Mouse (Mus musculus): ENCODE measurements around the gene Mmp28.

Gene Mmp28

GRCm38 (mm10) chr11:83448021-83448926, 14.6 kb downstream of the Mmp28 start:
- intact Hi-C loops (cut with DNase I), result no loop called here

GRCm38 (mm10) chr11:83447612-83448011, 15.3 kb downstream of the Mmp28 start:
- intact Hi-C loops (cut with DNase I), result no loop called here

- intact Hi-C loops (cut with DNase I), result no loop called here
These were observed 17.9 kb downstream of the Mmp28 start for GRCm38 (mm10) chr11:83445001-83445400.

GRCm38 (mm10) chr11:83443824-83444223, 19.0 kb downstream of the Mmp28 start:
- intact Hi-C loops (cut with DNase I), result loop anchor here (2.0 kb wide), 1 partner anchor 29 kb away; the partner anchor contains the start of gene Taf15

- intact Hi-C loops (cut with DNase I), result loop anchor here (2.0 kb wide), 1 partner anchor 30 kb away; the partner anchor contains the start of gene Taf15
These were observed 20.1 kb downstream of the Mmp28 start for GRCm38 (mm10) chr11:83442596-83443267.

- intact Hi-C loops (cut with DNase I), result no loop called here
These were observed 21.6 kb downstream of the Mmp28 start for GRCm38 (mm10) chr11:83441235-83441634.

- intact Hi-C loops (cut with DNase I), result no loop called here
These were observed 22.5 kb downstream of the Mmp28 start for GRCm38 (mm10) chr11:83440081-83441064.

- intact Hi-C loops (cut with DNase I), result no loop called here
These were observed 23.3 kb downstream of the Mmp28 start for GRCm38 (mm10) chr11:83439426-83440060.

- intact Hi-C loops (cut with DNase I), result no loop called here
These were observed 25.5 kb downstream of the Mmp28 start, which contains the start of gene 1700020L24Rik for GRCm38 (mm10) chr11:83437377-83437776. 1700020L24Rik (plus strand) TSS chr11:83437677.

- intact Hi-C loops (cut with DNase I), result no loop called here
These were observed 30.3 kb downstream of the Mmp28 start for GRCm38 (mm10) chr11:83432533-83432932.

- intact Hi-C loops (cut with DNase I), result no loop called here
These were observed 33.5 kb downstream of the Mmp28 start, which contains the start of gene Gas2l2 for GRCm38 (mm10) chr11:83429355-83429754. Gas2l2 (minus strand) TSS chr11:83429455.

- intact Hi-C loops (cut with DNase I), result loop anchor here (2.0 kb wide), 1 partner anchor 70 kb away; no protein-coding TSS in a partner anchor
These were observed 35.9 kb downstream of the Mmp28 start for GRCm38 (mm10) chr11:83426964-83427363.

GRCm38 (mm10) chr11:83424681-83425080, 38.2 kb downstream of the Mmp28 start:
- intact Hi-C loops (cut with DNase I), result loop anchor here (2.0 kb wide), 1 partner anchor 98 kb away; no protein-coding TSS in a partner anchor

GRCm38 (mm10) chr11:83421305-83421704, 41.6 kb downstream of the Mmp28 start:
- intact Hi-C loops (cut with DNase I), result no loop called here

GRCm38 (mm10) chr11:83420338-83420737, 42.5 kb downstream of the Mmp28 start:
- intact Hi-C loops (cut with DNase I), result no loop called here

GRCm38 (mm10) chr11:83418566-83418965, 44.3 kb downstream of the Mmp28 start:
- intact Hi-C loops (cut with DNase I), result no loop called here

GRCm38 (mm10) chr11:83417708-83418107, 45.2 kb downstream of the Mmp28 start:
- intact Hi-C loops (cut with DNase I), result no loop called here

- intact Hi-C loops (cut with DNase I), result no loop called here
These were observed 45.8 kb downstream of the Mmp28 start for GRCm38 (mm10) chr11:83417080-83417479.

- intact Hi-C loops (cut with DNase I), result no loop called here
These were observed 52.4 kb downstream of the Mmp28 start for GRCm38 (mm10) chr11:83410510-83410909.

- intact Hi-C loops (cut with DNase I), result no loop called here
These were observed 53.0 kb downstream of the Mmp28 start for GRCm38 (mm10) chr11:83409792-83410291.
